23 mouse cellular contexts compared by ENCODE assay signal in the genomic region with DNA sequence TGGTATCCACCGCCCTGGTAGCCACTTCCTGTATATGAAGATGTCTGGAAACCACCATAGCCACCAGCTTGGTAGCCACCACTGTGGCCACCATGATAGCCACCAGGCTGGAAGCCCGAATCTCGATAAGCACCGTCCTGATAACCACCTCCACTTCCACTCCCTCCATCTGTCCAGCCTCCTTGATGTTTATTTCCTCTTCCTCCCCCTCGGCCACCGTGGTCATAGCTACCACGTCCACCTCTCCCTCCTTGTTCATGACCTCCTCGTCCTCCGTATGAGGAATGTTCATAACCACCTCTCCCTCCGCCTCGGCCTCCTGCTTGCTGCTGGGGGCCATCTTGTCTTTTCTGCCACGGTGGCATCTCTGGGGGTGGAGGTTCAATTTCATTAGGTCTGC.
"Had no signal": no experiment of that assay in that cellular context is flagged by ENCODE, and none has a peak within 500 bp of the region (broad histone marks: within the 10 kb centered on the region; RNA-seq: fewer than 3 reads in every experiment).

No protein-coding gene starts in this region.

- ATAC-seq: hindbrain, postnatal 0 days; inflammation-experienced regulatory T-cells, adult 6 months; midbrain, embryonic 13.5 days; midbrain, embryonic 16.5 days had no signal

- H3K9ac ChIP-seq: limb, embryonic 12.5 days; limb, embryonic 15.5 days; liver, embryonic 13.5 days; midbrain, embryonic 13.5 days; neural tube, embryonic 13.5 days had no signal

- H3K27ac ChIP-seq: hindbrain, postnatal 0 days; kidney, postnatal 0 days; left cerebral cortex, adult 2 months; limb, embryonic 12.5 days; limb, embryonic 15.5 days; liver, embryonic 13.5 days; midbrain, embryonic 10.5 days; midbrain, embryonic 13.5 days; neural tube, embryonic 13.5 days had no signal

- H3K4me3 ChIP-seq: left cerebral cortex, adult 2 months; limb, embryonic 12.5 days; limb, embryonic 15.5 days; liver, embryonic 13.5 days; megakaryocyte, embryonic 14.5 days; midbrain, embryonic 10.5 days; midbrain, embryonic 13.5 days; myocyte; neural tube, embryonic 13.5 days had no signal

- H3K4me2 ChIP-seq: limb, embryonic 12.5 days; limb, embryonic 15.5 days; liver, embryonic 13.5 days; midbrain, embryonic 13.5 days; neural tube, embryonic 13.5 days had no signal

- H3K9me3 ChIP-seq: limb, embryonic 12.5 days; limb, embryonic 15.5 days; liver, embryonic 13.5 days; megakaryocyte, embryonic 14.5 days; midbrain, embryonic 10.5 days; midbrain, embryonic 13.5 days; neural tube, embryonic 13.5 days had no signal

- H3K27me3 ChIP-seq: limb, embryonic 12.5 days; limb, embryonic 15.5 days; liver, embryonic 13.5 days; megakaryocyte, embryonic 14.5 days; midbrain, embryonic 13.5 days; neural tube, embryonic 13.5 days had no signal

- DNase-seq: kidney, adult 2 months; kidney, postnatal 25 days; layer of hippocampus, postnatal 36 days; left cerebral cortex, postnatal 4 days; liver, embryonic 13.5 days; lung, adult 2 months; retina, postnatal 1 day; right cerebral cortex, postnatal 25 days; thymus, adult 2 months; thymus, postnatal 14 days; thymus, postnatal 4 days had no signal

- H3K4me1 ChIP-seq: limb, embryonic 12.5 days; limb, embryonic 15.5 days; midbrain, embryonic 10.5 days; midbrain, embryonic 13.5 days had no signal
